Mouse (Mus musculus) forebrain, postnatal 0 days (tissue): ENCODE measurements at regions not wholly inside any gene's neighbourhood (a gene's known extent, or its start where the extent isn't known, plus 50 kb on each side); places are given as distances from the start of the nearest gene placed in this dataset.

Experiments used
- ATAC-seq: fragments of 200-750 bp; cut with Nextera tagmentation; 2 replicates; pipeline ENCODE4 v1.8.0; 2017; ENCODE audit warnings: mild to moderate bottlenecking, moderate library complexity
- DNase-seq: peaks from one replicate; pipeline ENCODE4 v3.0.0-alpha.2; 2015
- H3K27ac ChIP-seq: fragments of 300-500 bp; sonication (generic); 2 replicates; pipeline ENCODE4 v1.5.1; 2014; ENCODE audit warnings: low read depth, mild to moderate bottlenecking, antibody characterized with exemption, low read length, moderate library complexity, mixed read lengths
- H3K27me3 ChIP-seq: fragments of 300-500 bp; sonication (generic); 2 replicates; pipeline ENCODE4 v1.6.1; 2014; ENCODE audit warnings: mild to moderate bottlenecking, low read length, mixed read lengths; ENCODE audit not compliant: insufficient read depth
- H3K36me3 ChIP-seq: fragments of 300-500 bp; sonication (generic); 2 replicates; pipeline ENCODE4 v1.6.1; 2014; ENCODE audit warnings: mild to moderate bottlenecking, moderate library complexity; ENCODE audit not compliant: insufficient read depth
- H3K4me1 ChIP-seq: fragments of 300-500 bp; sonication (generic); 2 replicates; pipeline ENCODE4 v1.6.1; 2014; ENCODE audit warnings: antibody characterized with exemption; ENCODE audit not compliant: insufficient read depth
- H3K4me2 ChIP-seq: fragments of 300-500 bp; sonication (generic); 2 replicates; pipeline ENCODE4 v1.6.1; 2014; ENCODE audit warnings: low read depth, mild to moderate bottlenecking, moderate library complexity
- H3K4me3 ChIP-seq: fragments of 300-500 bp; sonication (generic); 2 replicates; pipeline ENCODE4 v1.5.1; 2014; ENCODE audit warnings: low read depth, low read length, mixed read lengths
- H3K9ac ChIP-seq: fragments of 300-500 bp; sonication (generic); 2 replicates; pipeline ENCODE4 v1.6.1; 2014; ENCODE audit warnings: mild to moderate bottlenecking
- H3K9me3 ChIP-seq: fragments of 300-500 bp; sonication (generic); 2 replicates; pipeline ENCODE4 v1.6.1; 2016; ENCODE audit warnings: low read length
- CTCF ChIP-seq: sonication (generic); IDR thresholded peaks from 2 replicates; pipeline ENCODE4 v1.5.1; 2016; ENCODE audit warnings: antibody characterized with exemption, control low read depth, low read depth
- WGBS: fragments of 180-500 bp; shearing (Covaris S2); extraction: QIAGEN DNeasy Blood & Tissue Kit; methylation state at CpG from one replicate; pipeline ENCODE4 v1.1.7; 2014; 5-methylcytosine and 5-hydroxymethylcytosine counted together

DNA sequence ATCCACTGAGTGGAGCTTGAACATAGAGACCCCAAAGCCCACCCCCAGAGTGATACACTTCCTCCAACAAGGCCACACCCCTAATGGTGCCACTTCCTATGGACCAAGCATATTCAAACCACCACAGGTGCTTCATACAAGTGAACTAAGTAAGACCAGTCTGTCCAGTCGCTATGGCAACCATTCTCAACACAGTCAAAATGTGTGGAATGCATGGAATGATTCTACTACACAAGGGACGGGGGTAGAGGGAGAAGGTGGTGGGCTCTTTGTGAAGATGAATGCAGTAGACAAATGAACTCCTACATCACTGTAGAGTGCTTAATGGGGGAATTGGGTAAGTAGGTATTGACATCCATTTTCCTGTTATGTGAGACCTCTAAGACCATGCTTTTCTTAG is 180.1 kb upstream of the Sp4 start:
- TF ChIP-seq CTCF, result no peak
- H3K36me3 ChIP-seq, result no peaks in the 10 kb centered on the region
- H3K9me3 ChIP-seq, result no peaks in the 10 kb centered on the region
- H3K4me2 ChIP-seq, result no peak overlapping the region
- 58% methylated on average over 2 of the region's 2 CpGs for WGBS
- H3K27ac ChIP-seq, result no peak overlapping the region
- no peaks in the 10 kb centered on the region for H3K27me3 ChIP-seq
- no peak overlapping the region for H3K9ac ChIP-seq
- DNase-seq, result no peak
- no peak overlapping the region for H3K4me3 ChIP-seq
- no peaks in the 10 kb centered on the region for H3K4me1 ChIP-seq
- ATAC-seq, result no peak

DNA sequence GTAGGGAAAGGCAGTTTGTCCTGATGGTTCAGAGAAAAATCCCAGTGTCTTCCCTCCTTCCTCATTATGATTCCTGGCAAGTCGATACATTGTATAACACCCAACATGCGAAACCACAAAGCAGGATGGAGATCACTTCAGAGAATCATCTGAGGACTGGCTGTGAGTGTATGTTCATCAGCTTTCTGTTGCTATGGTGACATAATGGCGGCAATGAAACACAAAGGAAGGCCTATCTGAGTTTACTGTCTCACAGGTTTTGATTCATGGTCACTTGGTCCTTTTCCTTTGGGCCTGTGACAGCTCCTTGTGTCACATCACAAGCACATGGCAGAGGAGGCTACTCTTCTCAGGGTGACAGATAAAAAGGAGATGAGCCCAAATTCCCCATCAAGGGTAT is 173.5 kb upstream of the Sp4 start:
- Histone ChIP-seq H3K4me1 (no peaks in the 10 kb centered on the region), H3K4me2 (no peak overlapping the region), H3K4me3 (no peak overlapping the region), H3K9ac (no peak overlapping the region), H3K9me3 (no peaks in the 10 kb centered on the region), H3K27me3 (no peaks in the 10 kb centered on the region), H3K27ac (no peak overlapping the region), H3K36me3 (no peaks in the 10 kb centered on the region)
- WGBS, result 40% methylated on average over 3 of the region's 3 CpGs
- ATAC-seq (peak; percentile 53), DNase-seq (no peak)
- no peak for TF ChIP-seq CTCF

DNA sequence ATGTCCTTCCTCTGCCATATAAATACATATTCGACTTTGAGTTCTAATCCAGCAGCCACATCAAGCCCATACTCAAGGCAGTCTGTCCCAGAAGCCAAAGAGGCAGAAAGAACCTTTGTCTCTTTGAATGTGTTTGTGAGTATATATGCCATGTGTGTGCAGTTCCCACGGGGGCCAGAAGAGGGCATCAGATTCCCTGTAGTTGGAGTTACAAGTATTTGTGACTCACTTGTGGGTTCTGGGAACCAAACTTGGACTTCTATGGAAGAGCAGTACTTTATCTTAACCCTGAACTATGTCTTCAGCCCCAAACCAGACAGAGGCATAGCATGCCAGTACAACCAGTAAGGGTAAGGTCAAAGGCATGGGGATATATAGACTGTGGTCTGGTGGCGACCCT is 165.6 kb upstream of the Sp4 start:
- no peak overlapping the region for H3K27ac ChIP-seq
- no peak for TF ChIP-seq CTCF
- H3K4me2 ChIP-seq, result no peak overlapping the region
- no peak for ATAC-seq
- H3K4me3 ChIP-seq, result no peak overlapping the region
- H3K27me3 ChIP-seq, result peaks cover 14% of the 10 kb centered on the region
- H3K36me3 ChIP-seq, result no peaks in the 10 kb centered on the region
- no peak for DNase-seq
- no peak overlapping the region for H3K9ac ChIP-seq
- H3K4me1 ChIP-seq, result no peaks in the 10 kb centered on the region
- WGBS, result 87% methylated on average over 3 of the region's 3 CpGs
- no peaks in the 10 kb centered on the region for H3K9me3 ChIP-seq

DNA sequence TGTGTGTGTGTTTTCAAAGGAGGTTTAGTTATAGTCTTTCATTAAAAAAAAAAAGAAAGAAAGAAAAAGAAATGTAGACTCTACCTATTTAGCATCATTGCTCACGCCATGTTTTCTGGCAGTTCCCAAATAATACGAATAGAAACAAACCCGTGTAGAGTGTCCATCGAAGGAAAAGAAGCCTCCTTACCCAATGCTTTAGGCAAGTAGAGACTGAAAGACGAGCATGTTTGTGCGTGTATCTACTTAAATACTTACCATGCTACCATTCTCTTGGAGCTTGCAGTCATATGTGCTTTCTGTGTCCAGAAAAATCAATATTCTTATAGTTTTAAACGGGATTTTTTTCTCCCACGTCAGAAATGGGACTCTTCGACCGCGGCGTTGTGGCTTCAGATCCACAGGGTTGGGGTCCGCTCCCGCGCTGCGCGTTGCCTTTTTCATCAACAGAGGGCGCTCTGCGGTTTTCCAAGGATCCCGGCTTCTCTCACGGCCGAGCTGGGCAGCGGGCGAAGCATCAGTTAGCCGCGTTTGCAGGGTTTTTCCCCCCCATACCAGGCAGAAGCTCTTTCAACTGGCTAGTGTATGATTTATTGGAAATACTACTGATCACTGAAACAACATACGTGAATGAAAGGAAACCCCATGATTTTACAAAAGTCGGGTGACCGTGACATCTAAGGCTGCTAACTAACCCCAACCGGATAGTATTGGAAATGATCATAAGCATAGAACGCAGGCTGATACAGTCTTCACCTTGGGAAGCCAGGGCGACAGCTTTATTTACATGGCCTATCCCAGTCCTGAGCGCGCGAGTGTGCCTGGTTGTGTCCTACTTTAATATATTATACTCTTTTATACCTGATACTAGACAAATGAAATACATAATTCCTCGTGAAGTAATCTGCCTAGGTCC is 156.5 kb upstream of the Sp4 start:
- no peak overlapping the region for H3K27ac ChIP-seq
- peak overlapping the region; percentile 16 for H3K4me3 ChIP-seq
- peak overlapping the region; percentile 45 for H3K4me2 ChIP-seq
- H3K9ac ChIP-seq, result no peak overlapping the region
- H3K4me1 ChIP-seq, result 0 out of 2 replicates have a peak, but pooled peaks cover 2% of the 10 kb centered on the region
- 7% methylated on average over 36 of the region's 36 CpGs for WGBS
- ATAC-seq (peak; percentile 93), DNase-seq (peak; percentile 92)
- peak; percentile 85 for TF ChIP-seq CTCF
- H3K27me3 ChIP-seq, result peaks cover 28% of the 10 kb centered on the region
- H3K9me3 ChIP-seq, result no peaks in the 10 kb centered on the region
- no peaks in the 10 kb centered on the region for H3K36me3 ChIP-seq

DNA sequence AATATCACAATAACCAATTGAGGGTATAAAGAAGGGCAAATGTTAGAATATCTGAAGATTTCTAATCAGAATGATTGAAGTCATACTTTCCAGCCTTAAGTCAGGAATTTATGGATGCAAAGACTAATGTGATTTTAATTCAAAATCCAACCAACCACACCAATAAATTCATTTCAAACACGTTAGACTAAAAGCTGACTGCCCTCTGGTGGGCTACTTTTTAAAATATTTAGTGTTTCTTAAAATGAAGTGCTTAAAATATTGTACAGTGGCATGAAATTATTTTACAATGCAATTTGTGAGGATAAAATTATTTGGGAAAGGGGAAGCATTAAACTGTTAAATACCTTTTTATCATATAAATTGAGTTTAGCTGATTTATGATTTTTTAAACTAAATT is 154.4 kb upstream of the Sp4 start:
- no peaks in the 10 kb centered on the region for H3K9me3 ChIP-seq
- H3K4me3 ChIP-seq, result no peak overlapping the region
- H3K36me3 ChIP-seq, result no peaks in the 10 kb centered on the region
- no peak overlapping the region for H3K9ac ChIP-seq
- TF ChIP-seq CTCF, result peak; percentile 61
- H3K4me1 ChIP-seq, result 0 out of 2 replicates have a peak, but pooled peaks cover 2% of the 10 kb centered on the region
- no peak overlapping the region for H3K4me2 ChIP-seq
- DNase-seq (peak; percentile 67), ATAC-seq (no peak)
- 9% methylated on average over 1 of the region's 1 CpGs for WGBS
- peaks cover 21% of the 10 kb centered on the region for H3K27me3 ChIP-seq
- no peak overlapping the region for H3K27ac ChIP-seq

DNA sequence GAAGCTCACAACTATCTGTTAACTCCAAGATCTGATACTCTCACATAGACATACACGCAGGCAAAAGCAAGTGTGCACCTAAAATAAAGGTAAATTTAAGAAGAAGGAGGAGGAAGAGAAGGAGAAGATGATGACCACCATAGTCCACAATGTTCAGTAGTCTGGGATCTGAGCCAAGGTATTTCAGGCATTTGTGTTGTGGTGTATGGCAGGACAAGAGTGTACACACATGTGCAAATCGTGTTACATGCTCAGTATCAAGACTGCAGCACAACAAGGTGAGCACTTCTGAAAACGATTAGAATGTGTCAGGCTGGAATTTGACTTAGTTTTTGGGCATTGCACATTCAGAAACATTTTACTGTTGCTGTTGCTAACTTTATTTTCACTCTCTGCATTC is 138.4 kb upstream of the Sp4 start:
- no peaks in the 10 kb centered on the region for H3K27me3 ChIP-seq
- no peaks in the 10 kb centered on the region for H3K4me1 ChIP-seq
- H3K9ac ChIP-seq, result no peak overlapping the region
- H3K27ac ChIP-seq, result no peak overlapping the region
- no peak for TF ChIP-seq CTCF
- ATAC-seq (no peak), DNase-seq (no peak)
- no peak overlapping the region for H3K4me2 ChIP-seq
- H3K36me3 ChIP-seq, result no peaks in the 10 kb centered on the region
- H3K9me3 ChIP-seq, result no peaks in the 10 kb centered on the region
- WGBS, result 74% methylated on average over 3 of the region's 3 CpGs
- no peak overlapping the region for H3K4me3 ChIP-seq

DNA sequence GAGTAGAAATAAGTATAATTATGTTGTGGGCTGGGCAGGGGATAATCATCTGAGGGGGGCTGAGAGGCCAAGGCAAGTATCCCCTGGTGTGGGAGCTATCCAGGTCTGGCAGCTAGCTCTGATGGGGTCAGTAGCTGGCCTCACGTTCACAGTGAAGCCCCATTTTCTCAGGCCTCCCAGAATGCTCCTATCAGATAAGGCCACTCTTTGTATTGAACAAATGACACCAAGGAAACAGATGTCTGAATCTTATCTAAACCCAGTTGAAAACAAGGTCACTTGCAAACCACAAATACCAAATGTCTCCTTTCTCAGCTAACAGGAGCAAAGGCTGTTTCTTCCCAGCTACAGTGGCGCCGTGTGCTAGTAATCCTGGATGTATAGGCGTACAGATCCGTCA is 137.6 kb upstream of the Sp4 start:
- H3K9me3 ChIP-seq, result no peaks in the 10 kb centered on the region
- TF ChIP-seq CTCF, result no peak
- no peak overlapping the region for H3K4me2 ChIP-seq
- ATAC-seq, result no peak
- H3K27me3 ChIP-seq, result no peaks in the 10 kb centered on the region
- H3K4me3 ChIP-seq, result no peak overlapping the region
- H3K27ac ChIP-seq, result no peak overlapping the region
- H3K36me3 ChIP-seq, result no peaks in the 10 kb centered on the region
- no peaks in the 10 kb centered on the region for H3K4me1 ChIP-seq
- DNase-seq, result no peak
- 89% methylated on average over 5 of the region's 5 CpGs for WGBS
- no peak overlapping the region for H3K9ac ChIP-seq
